Comparison of ENCODE assay signal across 18 mouse cellular contexts in the genomic region with DNA sequence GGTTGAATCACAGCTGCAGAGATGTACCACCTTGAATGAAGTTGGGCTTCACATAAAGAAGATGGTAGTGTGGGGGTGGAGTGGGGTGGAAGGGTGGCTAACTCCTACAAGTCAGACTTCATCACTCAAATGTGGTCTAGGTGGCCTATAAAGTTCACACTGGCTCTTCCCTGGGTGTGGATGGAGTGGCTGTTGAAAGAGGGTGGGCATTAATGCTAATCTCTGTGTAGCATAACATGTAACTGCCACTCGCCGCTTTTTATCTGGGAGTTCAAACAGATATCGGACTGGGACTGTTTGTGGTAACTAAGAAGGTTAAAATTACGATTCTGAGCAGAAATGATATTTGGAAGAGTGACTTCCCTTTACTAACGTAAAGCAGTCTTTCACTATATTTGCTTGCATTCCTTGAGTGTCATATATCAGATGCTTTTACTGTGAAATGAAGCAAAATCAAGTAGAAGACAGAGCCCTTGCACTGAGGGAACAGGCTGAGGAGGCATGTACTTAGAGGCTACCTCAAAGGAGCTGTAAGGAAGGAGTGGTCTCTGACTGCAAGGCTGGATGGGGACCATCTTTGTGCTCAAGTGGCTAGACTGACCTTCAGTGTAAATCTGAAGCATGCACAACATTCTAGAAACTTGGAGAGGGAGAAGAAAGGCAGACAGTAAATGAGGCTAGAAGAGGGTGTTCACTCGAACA. TPM values are rescaled to one million over a fixed set of nuclear protein-coding genes. Genes with fewer than 3 reads are reported as not detected.
DNase-seq lines count a peak whose midpoint lies in the region; ATAC-seq and TF ChIP-seq lines count a peak whose summit lies in the region.
"Had no signal": no experiment of that assay in that cellular context is flagged by ENCODE, and none has a peak within 500 bp of the region (broad histone marks: within the 10 kb centered on the region; RNA-seq: fewer than 3 reads in every experiment).

No protein-coding gene starts in this region.

- TF ChIP-seq CTCF in stomach, postnatal 0 days (IDR thresholded peaks at IDR 0.05; ENCODE audit: low read depth) = no peak
- no peak for TF ChIP-seq CTCF in lung, adult 2 months (IDR thresholded peaks at IDR 0.05; ENCODE audit: insufficient read depth, low read length)

- TF ChIP-seq EP300 in stomach, postnatal 0 days (optimal IDR thresholded peaks at IDR 0.05) = no peak

- peaks cover 9% of the 10 kb centered on the region; the same call in 1 of the 2 replicates for H3K4me1 ChIP-seq in stomach, embryonic 15.5 days
- peaks cover 4% of the 10 kb centered on the region; the same call in 1 of the 2 replicates for H3K4me1 ChIP-seq in stomach, postnatal 0 days (replicated peaks; ENCODE audit: control insufficient read depth, insufficient read depth)
- H3K4me1 ChIP-seq in liver, embryonic 12.5 days = peaks cover 97% of the 10 kb centered on the region
- no peaks in the 10 kb centered on the region for H3K4me1 ChIP-seq in lung, adult 2 months (ENCODE audit: control insufficient read depth, insufficient read depth, low read length)
- H3K4me1 ChIP-seq: lung, embryonic 15.5 days had no signal

- no peak for TF ChIP-seq POLR2A in lung, adult 2 months (IDR thresholded peaks at IDR 0.05; ENCODE audit: borderline replicate concordance, extremely low read depth, low read depth, low read length)

- H3K9ac ChIP-seq in stomach, embryonic 15.5 days = no peak overlapping the region
- H3K9ac ChIP-seq in stomach, postnatal 0 days (ENCODE audit: low read length) = no peak overlapping the region
- H3K9ac ChIP-seq in liver, embryonic 12.5 days = peak overlapping the region; percentile 56
- H3K9ac ChIP-seq: embryonic facial prominence, embryonic 12.5 days; forebrain, embryonic 15.5 days; lung, embryonic 15.5 days had no signal

- H3K27ac ChIP-seq in stomach, embryonic 15.5 days = no peak overlapping the region
- no peak overlapping the region for H3K27ac ChIP-seq in stomach, postnatal 0 days (replicated peaks)
- peak overlapping the region; percentile 92 for H3K27ac ChIP-seq in liver, embryonic 12.5 days
- H3K27ac ChIP-seq: embryonic facial prominence, embryonic 12.5 days; forebrain, embryonic 15.5 days; hindbrain, embryonic 10.5 days; lung, embryonic 15.5 days; midbrain, embryonic 10.5 days had no signal

- DNase-seq in frontal cortex, postnatal 36 days (ENCODE audit: low spot score in 2 of 2) = no peak
- DNase-seq in stomach, postnatal 0 days (ENCODE audit: low spot score) = no peak
- DNase-seq in lung, adult 2 months = no peak
- DNase-seq in right cerebral cortex, postnatal 10 days (ENCODE audit: low spot score in 2 of 2) = no peak
- no peak for DNase-seq in left cerebral cortex, adult 8-10 months (ENCODE audit: low spot score in 2 of 2)
- DNase-seq: adrenal gland, postnatal 14 days; cerebellum, adult 11-12 months; kidney, adult 2 months; thymus, adult 18-20 months had no signal

- ATAC-seq in frontal cortex, adult (ENCODE audit: low TSS enrichment) = peak; percentile 1; the same call in 1 of the 2 replicates
- peak; percentile 71; the same call in 1 of the 2 replicates for ATAC-seq in stomach, embryonic 15.5 days (ENCODE audit: insufficient read depth, low FRiP score, low read depth)
- ATAC-seq in stomach, postnatal 0 days (ENCODE audit: low FRiP score, low TSS enrichment) = no peak
- ATAC-seq in liver, embryonic 12.5 days = peak; percentile 92
- ATAC-seq: forebrain, embryonic 15.5 days had no signal

- H3K4me2 ChIP-seq in stomach, embryonic 15.5 days = no peak overlapping the region
- H3K4me2 ChIP-seq in stomach, postnatal 0 days (replicated peaks; ENCODE audit: low read depth) = no peak overlapping the region
- H3K4me2 ChIP-seq in liver, embryonic 12.5 days = peak overlapping the region; percentile 56
- H3K4me2 ChIP-seq: embryonic facial prominence, embryonic 12.5 days; forebrain, embryonic 15.5 days; lung, embryonic 15.5 days had no signal

- WGBS in stomach, embryonic 15.5 days = 53% methylated on average over 6 of the region's 6 CpGs
- 54% methylated on average over 6 of the region's 6 CpGs for WGBS in stomach, postnatal 0 days
- 12% methylated on average over 6 of the region's 6 CpGs for WGBS in liver, embryonic 12.5 days (ENCODE audit: insufficient replicate concordance)
- 75% methylated on average over 6 of the region's 6 CpGs for WGBS in lung, adult 2 months

- no peaks in the 10 kb centered on the region for H3K27me3 ChIP-seq in stomach, embryonic 15.5 days (replicated peaks)
- no peaks in the 10 kb centered on the region for H3K27me3 ChIP-seq in stomach, postnatal 0 days (ENCODE audit: control insufficient read depth, insufficient read depth, low read length)
- H3K27me3 ChIP-seq in liver, embryonic 12.5 days (replicated peaks) = no peaks in the 10 kb centered on the region
- H3K27me3 ChIP-seq: embryonic facial prominence, embryonic 12.5 days; forebrain, embryonic 15.5 days; lung, embryonic 15.5 days had no signal

- no peaks in the 10 kb centered on the region for H3K36me3 ChIP-seq in stomach, embryonic 15.5 days
- no peaks in the 10 kb centered on the region; the same call in 1 of the 2 replicates for H3K36me3 ChIP-seq in stomach, postnatal 0 days (ENCODE audit: control insufficient read depth, insufficient read depth, low read length)
- H3K36me3 ChIP-seq in liver, embryonic 12.5 days = peaks cover 55% of the 10 kb centered on the region
- H3K36me3 ChIP-seq: lung, embryonic 15.5 days had no signal

- H3K9me3 ChIP-seq in stomach, embryonic 15.5 days = no peaks in the 10 kb centered on the region
- no peaks in the 10 kb centered on the region for H3K9me3 ChIP-seq in stomach, postnatal 0 days (ENCODE audit: control insufficient read depth, low read length)
- no peaks in the 10 kb centered on the region for H3K9me3 ChIP-seq in liver, embryonic 12.5 days (replicated peaks)
- H3K9me3 ChIP-seq: embryonic facial prominence, embryonic 12.5 days; forebrain, embryonic 15.5 days; lung, embryonic 15.5 days had no signal

- no peak overlapping the region for H3K4me3 ChIP-seq in stomach, embryonic 15.5 days (replicated peaks)
- H3K4me3 ChIP-seq in stomach, postnatal 0 days (ENCODE audit: low read depth, low read length) = no peak overlapping the region
- H3K4me3 ChIP-seq in liver, embryonic 12.5 days = no peak overlapping the region
- no peak overlapping the region for H3K4me3 ChIP-seq in lung, adult 2 months (replicated peaks; ENCODE audit: extremely low read depth, low read depth, low read length)
- H3K4me3 ChIP-seq: embryonic facial prominence, embryonic 12.5 days; forebrain, embryonic 15.5 days; hindbrain, embryonic 10.5 days; lung, embryonic 15.5 days; midbrain, embryonic 10.5 days; myocyte had no signal

RNA-seq across cellular contexts. Expression of a gene that starts 58.4 kb away (rescaled TPM):
- 24.5 and 25.1 TPM in 2 replicates for polyA plus RNA-seq in stomach, embryonic 15.5 days (2015; fragmentation: Nextera tagmentation; extraction: Ambion mirVana)
- 10.5 and 11.7 TPM in 2 replicates for polyA plus RNA-seq in stomach, postnatal 0 days (2015; fragmentation: Nextera tagmentation; extraction: Ambion mirVana)
- 53.4 and 53.5 TPM in 2 replicates for polyA plus RNA-seq in liver, embryonic 12.5 days (2016; fragmentation: Nextera tagmentation; extraction: Ambion mirVana)
- polyA plus RNA-seq in lung, adult 2 months (2012; rRNA removed) = 0.96 and 1.5 TPM in 2 replicates
- total RNA-seq in left cerebral cortex, adult 8-10 months (2022) = 10 to 100 TPM; 86.5 to 98.6 (median 91.1) TPM
- polyA plus RNA-seq: myocyte had no signal
